Mouse (Mus musculus) limb, embryonic 11.5 days (tissue): Measurements from ENCODE around the gene Abcc4. TPM values are rescaled to one million over a fixed set of nuclear protein-coding genes. Genes with fewer than 3 reads are reported as not detected.

Source experiments
- ATAC-seq: fragments of 200-750 bp; cut with Nextera tagmentation; 2 replicates; pipeline ENCODE4 v1.8.0; 2017; ENCODE audit warnings: low read depth; ENCODE audit not compliant: insufficient number of reproducible peaks, low FRiP score, low TSS enrichment
- DNase-seq: peaks from one replicate; pipeline ENCODE4 v3.0.0-alpha.2; 2015; ENCODE audit warnings: low spot score
- H3K27ac ChIP-seq: fragments of 300-500 bp; sonication (generic); replicated peaks from 2 replicates; pipeline ENCODE4 v1.5.1; 2014; ENCODE audit warnings: low read depth, mild to moderate bottlenecking, low read length
- H3K27me3 ChIP-seq: fragments of 300-500 bp; sonication (generic); 2 replicates; pipeline ENCODE4 v1.6.1; 2014; ENCODE audit warnings: mild to moderate bottlenecking, low read length, mixed read lengths; ENCODE audit not compliant: control insufficient read depth, insufficient read depth
- H3K36me3 ChIP-seq: fragments of 300-500 bp; sonication (generic); 2 replicates; pipeline ENCODE4 v1.6.1; 2014; ENCODE audit warnings: mild to moderate bottlenecking, low read length, moderate library complexity, mixed read lengths; ENCODE audit not compliant: control insufficient read depth, insufficient read depth
- H3K4me1 ChIP-seq: fragments of 300-500 bp; sonication (generic); 2 replicates; pipeline ENCODE4 v1.6.1; 2014; ENCODE audit warnings: low read length, mixed read lengths; ENCODE audit not compliant: control insufficient read depth, insufficient read depth
- H3K4me2 ChIP-seq: fragments of 300-500 bp; sonication (generic); 2 replicates; pipeline ENCODE4 v1.6.1; 2014; ENCODE audit warnings: low read depth, mild to moderate bottlenecking, moderate library complexity; ENCODE audit not compliant: severe bottlenecking
- H3K4me3 ChIP-seq: fragments of 300-500 bp; sonication (generic); 2 replicates; pipeline ENCODE4 v1.5.1; 2014; ENCODE audit warnings: low read depth, low read length
- H3K9ac ChIP-seq: fragments of 300-500 bp; sonication (generic); 2 replicates; pipeline ENCODE4 v1.6.1; 2014; ENCODE audit warnings: mild to moderate bottlenecking, low read length
- H3K9me3 ChIP-seq: fragments of 300-500 bp; sonication (generic); 2 replicates; pipeline ENCODE4 v1.6.1; 2016; ENCODE audit warnings: low read length; ENCODE audit not compliant: control insufficient read depth
- WGBS: fragments of 180-500 bp; shearing (Covaris S2); extraction: QIAGEN DNeasy Blood & Tissue Kit; methylation state at CpG from one replicate; pipeline ENCODE4 v1.1.7; 2014; 5-methylcytosine and 5-hydroxymethylcytosine counted together
- polyA plus RNA-seq: library from polyadenylated mRNA; unstranded; fragments of >200 nt; fragmentation: Nextera tagmentation; extraction: Ambion mirVana; gene quantifications from 2 replicates; pipeline ENCODE4 v1.2.1, GENCODE M21; 2014

The Abcc4 gene
- polyA plus RNA-seq, 1 experiment from 2014 or later, result 2.9 TPM

DNA sequence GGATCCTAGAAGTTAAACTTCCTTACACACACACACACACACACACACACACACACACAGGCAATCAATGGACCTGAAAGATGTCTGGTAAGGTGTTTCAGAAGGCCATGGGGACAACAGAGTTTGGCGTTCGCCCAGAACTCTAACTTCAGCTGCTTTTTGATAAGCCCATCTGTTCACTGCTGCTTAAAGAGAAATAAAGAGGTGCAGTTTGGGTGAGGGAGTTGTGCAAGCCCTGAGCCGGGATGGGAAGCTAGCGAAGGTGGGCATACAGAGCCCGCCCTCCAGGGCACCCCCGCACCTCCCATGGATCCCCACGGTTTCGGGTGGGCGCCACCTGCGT is 583 bp downstream of the Abcc4 start:
- H3K36me3 ChIP-seq, result no peaks in the 10 kb centered on the region
- H3K4me3 ChIP-seq, result peak overlapping the region; percentile 59
- no peak overlapping the region for H3K27ac ChIP-seq
- H3K4me2 ChIP-seq, result peak overlapping the region; percentile 99
- peaks cover 32% of the 10 kb centered on the region for H3K27me3 ChIP-seq
- DNase-seq (no peak), ATAC-seq (no peak)
- WGBS, result 2% methylated on average over 10 of the region's 10 CpGs
- peak overlapping the region; percentile 59 for H3K9ac ChIP-seq
- H3K9me3 ChIP-seq, result no peaks in the 10 kb centered on the region
- 0 out of 2 replicates have a peak, but pooled peaks cover 12% of the 10 kb centered on the region for H3K4me1 ChIP-seq

DNA sequence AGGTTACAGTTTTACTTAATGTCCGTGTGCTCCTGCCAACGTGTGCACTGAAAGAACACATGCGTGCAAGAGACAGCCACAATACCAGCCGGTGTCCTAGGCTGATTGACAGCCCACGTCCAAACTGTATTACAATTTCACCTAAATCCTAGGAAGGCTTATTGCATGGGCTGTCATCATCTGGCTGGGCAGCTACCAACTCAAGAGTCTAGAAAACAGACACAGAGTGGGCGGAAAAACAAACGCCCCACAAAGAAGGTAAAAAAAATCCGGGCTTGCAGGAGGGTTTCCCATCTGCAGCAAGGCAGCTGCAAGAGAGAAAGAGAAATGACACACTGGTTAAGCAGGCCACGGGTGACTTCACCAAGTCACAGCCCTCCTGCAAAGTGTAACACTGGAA is 2.7 kb downstream of the Abcc4 start:
- no peak overlapping the region for H3K27ac ChIP-seq
- DNase-seq (no peak), ATAC-seq (no peak)
- no peak overlapping the region for H3K4me2 ChIP-seq
- no peaks in the 10 kb centered on the region for H3K36me3 ChIP-seq
- H3K27me3 ChIP-seq, result peaks cover 32% of the 10 kb centered on the region
- H3K9me3 ChIP-seq, result no peaks in the 10 kb centered on the region
- 87% methylated on average over 9 of the region's 9 CpGs for WGBS
- H3K4me1 ChIP-seq, result peaks cover 17% of the 10 kb centered on the region; the same call in 1 of the 2 replicates
- H3K4me3 ChIP-seq, result no peak overlapping the region
- no peak overlapping the region for H3K9ac ChIP-seq

DNA sequence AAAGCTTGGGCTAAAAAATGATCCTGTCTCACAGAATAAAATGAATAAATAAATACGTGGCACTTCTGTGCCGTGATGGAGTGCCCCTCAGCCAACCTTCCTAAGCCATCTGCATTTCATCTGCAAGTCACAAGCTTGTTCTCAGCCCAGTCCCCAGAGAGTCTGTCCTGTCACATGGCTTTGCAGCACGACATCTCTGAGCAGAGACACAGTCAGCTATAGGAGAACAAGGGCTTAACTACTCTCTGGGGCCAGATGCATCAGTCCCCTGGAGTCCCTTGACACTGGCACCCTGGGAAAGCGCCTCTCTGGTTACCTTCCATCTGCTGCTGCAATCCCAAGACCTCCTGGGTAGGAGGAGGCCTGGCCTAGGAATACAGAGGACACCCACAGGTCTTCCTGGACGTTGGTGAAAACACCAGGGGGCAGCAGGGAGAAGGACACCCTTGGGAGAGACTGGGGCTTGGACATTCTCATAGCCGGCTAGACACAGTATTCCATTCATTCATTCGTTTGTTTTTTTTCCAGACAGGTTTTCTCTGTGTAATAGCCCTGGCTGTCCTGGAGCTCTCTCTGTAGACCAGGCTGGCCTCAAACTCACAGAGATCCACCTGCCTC is 3.9 kb downstream of the Abcc4 start:
- Histone ChIP-seq H3K4me2 (no peak overlapping the region), H3K4me1 (peaks cover 17% of the 10 kb centered on the region; the same call in 1 of the 2 replicates), H3K4me3 (no peak overlapping the region), H3K9me3 (no peaks in the 10 kb centered on the region), H3K27me3 (peaks cover 27% of the 10 kb centered on the region), H3K27ac (no peak overlapping the region), H3K36me3 (no peaks in the 10 kb centered on the region), H3K9ac (no peak overlapping the region)
- 56% methylated on average over 7 of the region's 7 CpGs for WGBS
- DNase-seq (no peak), ATAC-seq (no peak)

DNA sequence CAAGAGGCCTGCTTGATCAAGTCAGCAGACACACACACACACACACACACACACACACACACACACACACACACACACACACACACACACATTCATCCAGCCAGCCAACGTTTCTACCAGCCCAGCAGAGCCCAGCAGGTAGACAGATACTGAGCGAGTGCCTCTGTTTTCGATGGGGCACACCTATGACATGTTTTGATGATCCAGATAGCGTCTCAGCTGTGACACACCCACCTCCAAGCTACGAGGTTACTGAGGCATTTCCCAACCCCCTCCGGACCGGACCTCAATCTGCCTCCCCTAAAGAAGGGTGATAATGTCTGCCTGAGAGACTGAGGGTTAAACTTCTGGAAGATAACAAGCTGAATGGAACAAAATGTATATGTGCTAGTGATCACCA is 5.4 kb downstream of the Abcc4 start:
- Histone ChIP-seq H3K4me3 (no peak overlapping the region), H3K27ac (no peak overlapping the region), H3K27me3 (peaks cover 14% of the 10 kb centered on the region), H3K9ac (no peak overlapping the region), H3K36me3 (no peaks in the 10 kb centered on the region), H3K9me3 (no peaks in the 10 kb centered on the region), H3K4me1 (peaks cover 10% of the 10 kb centered on the region; the same call in 1 of the 2 replicates), H3K4me2 (no peak overlapping the region)
- no peak for DNase-seq
- ATAC-seq, result no peak
- 78% methylated on average over 7 of the region's 7 CpGs for whole genome bisulfite sequencing

DNA sequence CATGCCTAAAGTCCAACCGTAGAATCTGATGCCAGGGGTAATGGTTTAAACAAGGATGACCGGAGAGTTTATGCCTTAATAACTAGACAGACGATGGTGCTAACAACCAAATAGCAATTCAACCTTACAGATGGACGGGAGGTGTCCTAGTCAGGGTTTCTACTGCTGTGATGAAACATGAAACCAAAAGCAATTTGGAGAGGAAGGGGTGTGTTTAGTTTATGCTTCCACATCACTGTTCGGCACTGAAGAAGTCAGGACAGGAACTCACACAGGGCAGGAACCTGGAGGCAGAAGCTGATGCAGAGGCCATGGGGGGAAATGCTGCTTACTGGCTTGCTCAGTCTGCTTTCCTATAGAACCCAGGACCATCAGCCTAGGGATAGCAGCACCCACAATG is 6.1 kb downstream of the Abcc4 start:
- H3K4me2 ChIP-seq, result no peak overlapping the region
- 41% methylated on average over 5 of the region's 5 CpGs for WGBS
- H3K4me1 ChIP-seq, result peaks cover 8% of the 10 kb centered on the region; the same call in 1 of the 2 replicates
- peaks cover 9% of the 10 kb centered on the region for H3K27me3 ChIP-seq
- ATAC-seq (no peak), DNase-seq (no peak)
- H3K27ac ChIP-seq, result no peak overlapping the region
- H3K4me3 ChIP-seq, result no peak overlapping the region
- no peak overlapping the region for H3K9ac ChIP-seq
- no peaks in the 10 kb centered on the region for H3K9me3 ChIP-seq
- no peaks in the 10 kb centered on the region for H3K36me3 ChIP-seq

DNA sequence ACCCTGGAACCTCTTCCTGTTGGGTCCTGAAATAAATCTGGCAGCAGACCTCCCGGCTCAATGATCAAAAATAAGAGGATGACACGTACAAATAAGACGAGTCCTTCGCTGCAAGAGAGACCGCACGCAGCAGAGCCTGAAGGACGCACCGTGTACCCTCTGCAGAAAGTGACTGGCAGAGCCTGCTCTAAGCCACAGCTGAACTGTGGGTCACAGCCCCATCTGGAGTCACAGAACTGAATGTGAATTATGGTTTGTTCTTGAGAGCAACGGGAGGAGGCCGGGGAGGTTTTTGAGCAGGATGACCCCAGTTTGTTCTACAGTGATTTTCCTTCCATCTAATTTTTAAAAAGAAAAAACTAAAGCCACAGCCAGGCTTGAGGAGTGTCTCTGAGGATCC is 6.5 kb downstream of the Abcc4 start:
- H3K4me2 ChIP-seq, result no peak overlapping the region
- no peaks in the 10 kb centered on the region for H3K36me3 ChIP-seq
- no peaks in the 10 kb centered on the region for H3K9me3 ChIP-seq
- no peak overlapping the region for H3K27ac ChIP-seq
- no peak for DNase-seq
- H3K4me1 ChIP-seq, result peaks cover 8% of the 10 kb centered on the region; the same call in 1 of the 2 replicates
- no peak for ATAC-seq
- no peak overlapping the region for H3K9ac ChIP-seq
- peaks cover 4% of the 10 kb centered on the region; the same call in 1 of the 2 replicates for H3K27me3 ChIP-seq
- 81% methylated on average over 10 of the region's 10 CpGs for WGBS
- no peak overlapping the region for H3K4me3 ChIP-seq

DNA sequence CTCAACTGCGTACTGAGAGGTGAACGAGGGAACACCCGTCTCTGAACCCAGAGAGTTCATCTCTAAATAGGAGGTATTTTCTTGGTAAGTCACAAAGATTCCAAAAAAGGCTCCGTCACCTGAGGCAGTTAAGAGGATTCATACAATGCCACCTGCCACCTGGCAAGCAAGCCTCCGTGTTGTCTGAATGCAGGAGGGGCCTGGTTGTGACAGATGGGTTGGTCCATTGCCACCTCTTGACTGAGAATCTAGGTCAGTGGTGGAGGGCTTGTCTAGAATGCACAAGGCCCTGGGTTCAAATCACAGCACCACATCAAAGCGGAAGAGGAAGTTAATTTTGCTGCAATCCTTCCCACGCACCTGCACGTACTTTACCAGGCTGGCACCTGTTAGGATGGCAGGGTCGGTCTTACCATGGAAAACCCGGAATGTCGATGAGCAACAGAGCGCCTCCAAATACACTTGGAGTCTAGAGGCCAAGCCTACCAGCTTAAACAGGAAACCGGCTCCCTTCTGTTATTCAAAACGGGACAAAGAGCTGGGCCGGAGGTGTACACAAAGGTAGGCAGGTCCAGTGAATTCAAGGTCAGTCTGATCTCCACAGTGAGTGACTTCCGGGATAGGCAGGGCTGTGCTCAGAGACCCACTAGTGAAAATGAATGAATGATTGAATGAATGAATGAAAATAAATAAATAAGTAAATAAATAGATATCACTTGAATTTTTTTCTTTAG is 9.3 kb downstream of the Abcc4 start:
- Histone ChIP-seq H3K9ac (no peak overlapping the region), H3K4me1 (peaks cover 8% of the 10 kb centered on the region; the same call in 1 of the 2 replicates), H3K4me2 (no peak overlapping the region), H3K36me3 (no peaks in the 10 kb centered on the region), H3K4me3 (no peak overlapping the region), H3K27ac (no peak overlapping the region), H3K9me3 (no peaks in the 10 kb centered on the region), H3K27me3 (no peaks in the 10 kb centered on the region)
- ATAC-seq (no peak), DNase-seq (no peak)
- WGBS, result 95% methylated on average over 16 of the region's 16 CpGs

DNA sequence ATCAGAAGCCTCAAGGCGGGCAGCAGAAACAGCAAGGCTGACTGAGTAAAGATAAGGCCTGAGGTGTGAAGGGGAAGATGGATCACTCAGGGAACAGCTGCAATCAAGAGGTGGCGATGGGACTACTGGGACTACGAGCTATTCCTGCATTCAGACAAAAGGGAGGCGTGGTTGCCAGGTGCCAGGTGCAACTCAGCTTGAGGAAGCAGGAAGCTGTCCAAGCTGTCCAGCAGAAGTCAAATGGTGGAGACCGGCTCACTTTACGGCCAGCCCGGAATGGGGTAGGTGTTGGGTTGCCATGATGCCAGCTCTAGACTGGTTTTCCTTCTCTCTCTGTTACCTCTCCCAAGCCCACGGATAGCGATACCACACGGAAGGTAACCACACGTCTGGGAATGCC is 10.2 kb downstream of the Abcc4 start:
- 80% methylated on average over 11 of the region's 11 CpGs for WGBS

More for the DNA sequence above, 10.2 kb downstream of the Abcc4 start:
- Histone ChIP-seq H3K36me3 (no peaks in the 10 kb centered on the region), H3K9ac (no peak overlapping the region), H3K4me3 (no peak overlapping the region), H3K27ac (no peak overlapping the region), H3K9me3 (no peaks in the 10 kb centered on the region), H3K4me1 (peaks cover 8% of the 10 kb centered on the region; the same call in 1 of the 2 replicates), H3K27me3 (no peaks in the 10 kb centered on the region), H3K4me2 (no peak overlapping the region)
- DNase-seq, result no peak
- ATAC-seq, result no peak
